In the genomic region with DNA sequence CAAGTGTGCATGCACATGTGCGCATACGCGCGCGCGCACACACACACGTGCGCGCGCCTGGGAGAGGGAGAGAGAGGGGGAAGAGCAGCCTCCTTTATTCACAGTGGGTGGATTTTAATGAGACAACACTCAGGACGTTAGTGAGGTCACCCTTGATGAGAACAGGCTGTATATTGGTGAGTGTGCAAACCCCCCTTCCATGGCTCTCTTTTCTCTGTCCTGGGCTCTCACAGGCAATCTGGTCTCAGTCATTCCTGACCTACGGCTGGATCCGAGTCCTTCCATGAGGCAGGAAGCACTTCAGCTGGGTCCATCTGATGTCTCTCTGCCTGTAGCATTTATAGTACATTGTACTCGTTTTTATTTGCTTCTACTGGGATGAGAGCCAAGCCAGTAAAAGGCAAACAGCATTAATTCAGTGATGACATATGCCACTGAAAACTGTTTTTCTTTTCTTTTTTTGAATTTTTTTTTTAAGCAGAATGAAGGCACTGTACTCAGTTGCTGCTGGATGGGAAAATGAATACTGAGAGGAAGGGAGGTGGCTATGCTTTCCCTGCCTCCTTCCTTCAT, we compare ENCODE assay signal across 10 mouse cellular contexts.
DNase-seq lines count a peak whose midpoint lies in the region; ATAC-seq and TF ChIP-seq lines count a peak whose summit lies in the region.
"Had no signal": no experiment of that assay in that cellular context is flagged by ENCODE, and none has a peak within 500 bp of the region (broad histone marks: within the 10 kb centered on the region; RNA-seq: fewer than 3 reads in every experiment).

No protein-coding gene starts in this region.

- H3K27me3 ChIP-seq in forebrain, embryonic 12.5 days: no peaks in the 10 kb centered on the region
- H3K27me3 ChIP-seq in thymus, adult 2 months (ENCODE audit: control insufficient read depth, insufficient read depth, low read length): no peaks in the 10 kb centered on the region
- H3K27me3 ChIP-seq: heart, embryonic 15.5 days had no signal

- no peak overlapping the region for H3K9ac ChIP-seq in forebrain, embryonic 12.5 days
- H3K9ac ChIP-seq: heart, embryonic 15.5 days had no signal

- WGBS in forebrain, embryonic 12.5 days: 87% methylated on average over 14 of the region's 14 CpGs
- 92% methylated on average over 14 of the region's 14 CpGs for WGBS in thymus, adult 2 months

- H3K4me2 ChIP-seq in forebrain, embryonic 12.5 days: no peak overlapping the region
- H3K4me2 ChIP-seq: heart, embryonic 15.5 days had no signal

- peak; percentile 31 to 73 for DNase-seq in left cerebral cortex, postnatal 14 days (ENCODE audit: low spot score in 2 of 2)
- DNase-seq in left cerebral cortex, adult 11 months (ENCODE audit: low spot score): no peak
- DNase-seq in brain, adult 2 months (ENCODE audit: low read depth, low spot score): peak; percentile 66
- DNase-seq in layer of hippocampus, adult 2 months (ENCODE audit: low spot score in 2 of 2): peak; percentile 34 to 69
- no peak for DNase-seq in spleen, postnatal 14 days (ENCODE audit: low spot score in 2 of 2)
- no peak for DNase-seq in thymus, adult 2 months
- no peak for DNase-seq in adrenal gland, adult 2 months
- DNase-seq: cerebellum, adult 11 months had no signal

- H3K4me1 ChIP-seq in forebrain, embryonic 12.5 days: peaks cover 10% of the 10 kb centered on the region
- no peaks in the 10 kb centered on the region for H3K4me1 ChIP-seq in thymus, adult 2 months (replicated peaks; ENCODE audit: control insufficient read depth, insufficient read depth, low read length)
- H3K4me1 ChIP-seq: heart, embryonic 15.5 days had no signal

- ATAC-seq in forebrain, embryonic 12.5 days (ENCODE audit: low FRiP score): no peak

- TF ChIP-seq POLR2A in thymus, adult 2 months (IDR thresholded peaks at IDR 0.05; ENCODE audit: control insufficient read depth, extremely low read depth, insufficient read depth, low read length, poor library complexity): no peak

- no peak overlapping the region for H3K4me3 ChIP-seq in forebrain, embryonic 12.5 days (replicated peaks)
- no peak overlapping the region for H3K4me3 ChIP-seq in layer of hippocampus, adult 2 months
- H3K4me3 ChIP-seq in thymus, adult 2 months (ENCODE audit: control insufficient read depth, insufficient read depth, low read length): no peak overlapping the region
- H3K4me3 ChIP-seq: heart, embryonic 15.5 days had no signal

- H3K27ac ChIP-seq in forebrain, embryonic 12.5 days: peak overlapping the region; percentile 31; the same call in 1 of the 2 replicates
- peak overlapping the region; percentile 16; the same call in 1 of the 2 replicates for H3K27ac ChIP-seq in layer of hippocampus, adult 2 months
- no peak overlapping the region for H3K27ac ChIP-seq in thymus, adult 2 months (ENCODE audit: control insufficient read depth, insufficient read depth, low read length)
- H3K27ac ChIP-seq: heart, embryonic 15.5 days had no signal

- no peak for TF ChIP-seq CTCF in layer of hippocampus, adult 2 months (conservative IDR thresholded peaks at IDR 0.05)
- TF ChIP-seq CTCF in thymus, adult 2 months (IDR thresholded peaks at IDR 0.05; ENCODE audit: borderline replicate concordance, control insufficient read depth, extremely low read depth, insufficient read depth, low read length, poor library complexity): no peak

- no peaks in the 10 kb centered on the region for H3K36me3 ChIP-seq in forebrain, embryonic 12.5 days (replicated peaks)
- no peaks in the 10 kb centered on the region for H3K36me3 ChIP-seq in thymus, adult 2 months (ENCODE audit: control insufficient read depth, insufficient read depth, low read length)
- H3K36me3 ChIP-seq: heart, embryonic 15.5 days had no signal

- intact Hi-C loops in left cerebral cortex, postnatal 14 days (cut with DNase I): loop anchor here (5.0 kb wide), 1 partner anchor 45 kb away; no protein-coding TSS in a partner anchor

- no peaks in the 10 kb centered on the region for H3K9me3 ChIP-seq in forebrain, embryonic 12.5 days
- H3K9me3 ChIP-seq: heart, embryonic 15.5 days had no signal

Comparison
In these comparisons a context has a peak if more than half of its experiments do, and no peak if none do; other contexts are left out.
1. DNase-seq: peak in left cerebral cortex, postnatal 14 days (2 of 2), brain, adult 2 months (single experiment) and layer of hippocampus, adult 2 months (2 of 2); none in left cerebral cortex, adult 11 months (single experiment), spleen, postnatal 14 days (0 of 2), thymus, adult 2 months (single experiment) and adrenal gland, adult 2 months (single experiment).